Mouse (Mus musculus): Measurements from ENCODE around the gene Edf1. TPM values are rescaled to one million over a fixed set of nuclear protein-coding genes. Genes with fewer than 3 reads are reported as not detected.

Edf1 gene
- total RNA-seq, 4 experiments from 2014 or later = 123 to 209 (median 170) TPM

- no peak for DNase-seq (ENCODE audit: low spot score in 2 of 2)
Observed at GRCm38 (mm10) chr2:25561946-25562345, 4.3 kb downstream of the Edf1 start.

GRCm38 (mm10) chr2:25565741-25566140 is 8.1 kb downstream of the Edf1 start:
- DNase-seq (ENCODE audit: low spot score in 2 of 2) = no peak

GRCm38 (mm10) chr2:25566558-25566957 is 8.9 kb downstream of the Edf1 start:
- DNase-seq (ENCODE audit: low spot score in 2 of 2) = no peak

GRCm38 (mm10) chr2:25568473-25569019 is 10.9 kb downstream of the Edf1 start:
- DNase-seq (ENCODE audit: low spot score in 2 of 2) = no peak

- DNase-seq (ENCODE audit: low spot score in 2 of 2) = no peak
Observed at GRCm38 (mm10) chr2:25569323-25569722, 11.7 kb downstream of the Edf1 start.

- no peak for DNase-seq (ENCODE audit: low spot score in 2 of 2)
Observed at GRCm38 (mm10) chr2:25571221-25571620, 13.6 kb downstream of the Edf1 start.

- DNase-seq (ENCODE audit: low spot score in 2 of 2) = no peak
Observed at GRCm38 (mm10) chr2:25573068-25573467, 15.4 kb downstream of the Edf1 start.

- DNase-seq (ENCODE audit: low spot score in 2 of 2) = no peak
Observed at GRCm38 (mm10) chr2:25574136-25574535, 16.5 kb downstream of the Edf1 start.

GRCm38 (mm10) chr2:25574579-25575431 is 17.2 kb downstream of the Edf1 start, which contains the start of the genes Mamdc4 and Phpt1:
Gene Mamdc4, minus strand, starts transcription at chr2:25574845.
Gene Phpt1, minus strand, starts transcription at chr2:25575224.
- DNase-seq (ENCODE audit: low spot score in 2 of 2) = peak; percentile 96 to 97

GRCm38 (mm10) chr2:25575432-25576027 is 17.9 kb downstream of the Edf1 start:
- peak in 1 of 2 experiments; percentile 27 for DNase-seq (ENCODE audit: low spot score in 2 of 2)

GRCm38 (mm10) chr2:25576028-25576850 is 18.6 kb downstream of the Edf1 start:
- DNase-seq (ENCODE audit: low spot score in 2 of 2) = peak; percentile 38 to 74

GRCm38 (mm10) chr2:25576965-25577891 is 19.6 kb downstream of the Edf1 start:
- peak; percentile 36 to 66 for DNase-seq (ENCODE audit: low spot score in 2 of 2)

- DNase-seq (ENCODE audit: low spot score in 2 of 2) = no peak
Observed at GRCm38 (mm10) chr2:25577951-25578795, 20.5 kb downstream of the Edf1 start.

GRCm38 (mm10) chr2:25578796-25579736 is 21.4 kb downstream of the Edf1 start:
- DNase-seq (ENCODE audit: low spot score in 2 of 2) = no peak

- peak; percentile 32 to 55 for DNase-seq (ENCODE audit: low spot score in 2 of 2)
Observed at GRCm38 (mm10) chr2:25579737-25580460, 22.3 kb downstream of the Edf1 start.

- DNase-seq (ENCODE audit: low spot score in 2 of 2) = peak; percentile 36 to 58
Observed at GRCm38 (mm10) chr2:25580621-25581101, 23.0 kb downstream of the Edf1 start.

GRCm38 (mm10) chr2:25581294-25581864 is 23.7 kb downstream of the Edf1 start, which contains the start of gene Ajm1:
Gene Ajm1, minus strand, starts transcription at chr2:25581757.
- DNase-seq (ENCODE audit: low spot score in 2 of 2) = peak; percentile 72 to 74

Data from left cerebral cortex, adult 8-10 months (tissue).